ENCODE assay signal across 21 mouse cellular contexts in genomic region chr6:125430358-125430958, GRCm38 (mm10). TPM values are rescaled to one million over a fixed set of nuclear protein-coding genes. Genes with fewer than 3 reads are reported as not detected.
DNase-seq lines count a peak whose midpoint lies in the region; ATAC-seq and TF ChIP-seq lines count a peak whose summit lies in the region.
"Had no signal": no experiment of that assay in that cellular context is flagged by ENCODE, and none has a peak within 500 bp of the region (broad histone marks: within the 10 kb centered on the region; RNA-seq: fewer than 3 reads in every experiment).

No protein-coding gene starts in this region.

- H3K36me3 ChIP-seq in kidney, embryonic 16.5 days (ENCODE audit: insufficient read depth, low read length): no peaks in the 10 kb centered on the region
- H3K36me3 ChIP-seq in kidney, adult 2 months (ENCODE audit: control insufficient read depth, insufficient read depth, low read length): no peaks in the 10 kb centered on the region
- no peaks in the 10 kb centered on the region for H3K36me3 ChIP-seq in ES-E14 (ENCODE audit: control insufficient read depth, insufficient read depth, low read length, poor library complexity, severe bottlenecking)
- H3K36me3 ChIP-seq in embryonic facial prominence, embryonic 11.5 days (replicated peaks; ENCODE audit: control insufficient read depth, insufficient read depth, low read depth, low read length): no peaks in the 10 kb centered on the region
- H3K36me3 ChIP-seq in limb, embryonic 13.5 days: no peaks in the 10 kb centered on the region
- H3K36me3 ChIP-seq: stomach, embryonic 15.5 days had no signal

- H3K9me3 ChIP-seq in kidney, embryonic 16.5 days (ENCODE audit: low read length): no peaks in the 10 kb centered on the region
- no peaks in the 10 kb centered on the region for H3K9me3 ChIP-seq in ES-E14 (ENCODE audit: control insufficient read depth, insufficient read depth, low read depth, low read length)
- H3K9me3 ChIP-seq in embryonic facial prominence, embryonic 11.5 days (replicated peaks; ENCODE audit: control insufficient read depth, low read length): no peaks in the 10 kb centered on the region
- H3K9me3 ChIP-seq in limb, embryonic 13.5 days: no peaks in the 10 kb centered on the region
- H3K9me3 ChIP-seq: megakaryocyte, embryonic 14.5 days; stomach, embryonic 15.5 days had no signal

- WGBS in kidney, embryonic 16.5 days: 13% methylated on average over 14 of the region's 14 CpGs
- 40% methylated on average over 14 of the region's 14 CpGs for WGBS in kidney, adult 2 months
- WGBS in embryonic facial prominence, embryonic 11.5 days: 8% methylated on average over 14 of the region's 14 CpGs
- WGBS in limb, embryonic 13.5 days: 8% methylated on average over 14 of the region's 14 CpGs

- no peak for DNase-seq in kidney, adult 2 months
- no peak for DNase-seq in ES-E14 (ENCODE audit: low read depth, low spot score)
- DNase-seq in embryonic facial prominence, embryonic 11.5 days (ENCODE audit: low spot score): peak; percentile 33
- no peak for DNase-seq in urinary bladder, adult 2 months (ENCODE audit: low spot score)
- DNase-seq in cerebellum, adult 18-20 months: no peak
- no peak for DNase-seq in heart, adult 9 months (ENCODE audit: low spot score in 2 of 2)
- DNase-seq: cerebellum, adult 9-11 months; forebrain, postnatal 0 days; heart, postnatal 14 days; kidney, adult 11 months; kidney, postnatal 36 days had no signal

- peak overlapping the region; percentile 15; the same call in 1 of the 2 replicates for H3K4me2 ChIP-seq in kidney, embryonic 16.5 days (replicated peaks; ENCODE audit: low read depth, low read length)
- no peak overlapping the region for H3K4me2 ChIP-seq in embryonic facial prominence, embryonic 11.5 days (ENCODE audit: low read depth, low read length)
- 0 out of 2 replicates have a peak overlapping the region, but pooled peaks have one; percentile 19 for H3K4me2 ChIP-seq in limb, embryonic 13.5 days (replicated peaks)
- H3K4me2 ChIP-seq: stomach, embryonic 15.5 days had no signal

- no peak for TF ChIP-seq CTCF in kidney, adult 2 months (conservative IDR thresholded peaks at IDR 0.05; ENCODE audit: insufficient read depth, insufficient read length, low read depth, low read length)

- TF ChIP-seq POLR2A in kidney, adult 2 months (IDR thresholded peaks at IDR 0.05; ENCODE audit: low read depth, low read length): no peak

- no peak for ATAC-seq in kidney, embryonic 16.5 days (ENCODE audit: low FRiP score, low TSS enrichment)
- no peak for ATAC-seq in embryonic facial prominence, embryonic 11.5 days (replicated peaks; ENCODE audit: insufficient number of reproducible peaks, low FRiP score, low TSS enrichment, low read depth)
- ATAC-seq in limb, embryonic 13.5 days (ENCODE audit: low FRiP score, low read depth): no peak
- ATAC-seq: forebrain, postnatal 0 days; hindbrain, postnatal 0 days; lung, postnatal 0 days had no signal

- in situ Hi-C loops in ES-E14 (cut with MboI; ENCODE audit: low sequenced_read_pairs in 2 of 2, unreplicated experiment in 2 of 2): no loop called here

- H3K4me1 ChIP-seq in kidney, embryonic 16.5 days (ENCODE audit: insufficient read depth, low read length): peaks cover 17% of the 10 kb centered on the region
- no peaks in the 10 kb centered on the region; the same call in 1 of the 2 replicates for H3K4me1 ChIP-seq in kidney, adult 2 months (ENCODE audit: control insufficient read depth, insufficient read depth, low read length)
- peaks cover 15 to 32% of the 10 kb centered on the region in 2 experiments for H3K4me1 ChIP-seq in ES-E14 (ENCODE audit: control insufficient read depth in 2 of 2, insufficient read depth in 2 of 2, low read length in 2 of 2, poor library complexity in 1 of 2)
- H3K4me1 ChIP-seq in embryonic facial prominence, embryonic 11.5 days (ENCODE audit: control insufficient read depth, insufficient read depth, low read length): no peaks in the 10 kb centered on the region; the same call in 1 of the 2 replicates
- H3K4me1 ChIP-seq in limb, embryonic 13.5 days: peaks cover 24% of the 10 kb centered on the region

- peak overlapping the region; percentile 50; the same call in 1 of the 2 replicates for H3K27ac ChIP-seq in kidney, embryonic 16.5 days (ENCODE audit: low read length)
- H3K27ac ChIP-seq in kidney, adult 2 months (ENCODE audit: insufficient read depth, low read depth, low read length): no peak overlapping the region
- peak overlapping the region; percentile 67 for H3K27ac ChIP-seq in ES-E14 (ENCODE audit: insufficient read depth, low read depth, low read length, poor library complexity, severe bottlenecking)
- no peak overlapping the region for H3K27ac ChIP-seq in embryonic facial prominence, embryonic 11.5 days (replicated peaks; ENCODE audit: low read depth, low read length)
- H3K27ac ChIP-seq in limb, embryonic 13.5 days: no peak overlapping the region
- H3K27ac ChIP-seq: hindbrain, postnatal 0 days; liver, embryonic 14.5 days; stomach, embryonic 15.5 days had no signal

- 0 out of 2 replicates have a peak overlapping the region, but pooled peaks have one; percentile 38 for H3K9ac ChIP-seq in kidney, embryonic 16.5 days (replicated peaks; ENCODE audit: low read length)
- H3K9ac ChIP-seq in ES-E14 (ENCODE audit: insufficient read depth, low read depth, low read length, poor library complexity, severe bottlenecking): peak overlapping the region; percentile 21; the same call in 1 of the 2 replicates
- H3K9ac ChIP-seq in embryonic facial prominence, embryonic 11.5 days (replicated peaks; ENCODE audit: low read length): no peak overlapping the region
- H3K9ac ChIP-seq in limb, embryonic 13.5 days: no peak overlapping the region
- H3K9ac ChIP-seq: forebrain, postnatal 0 days; liver, embryonic 14.5 days; stomach, embryonic 15.5 days had no signal

- H3K4me3 ChIP-seq in kidney, embryonic 16.5 days (ENCODE audit: low read length): no peak overlapping the region
- no peak overlapping the region for H3K4me3 ChIP-seq in kidney, adult 2 months (ENCODE audit: insufficient read depth, low read depth, low read length)
- peak overlapping the region; percentile 6 to 38 for H3K4me3 ChIP-seq in ES-E14 (ENCODE audit: insufficient read depth in 1 of 2, low read depth in 1 of 2, low read length in 2 of 2, poor library complexity in 1 of 2, severe bottlenecking in 1 of 2)
- no peak overlapping the region for H3K4me3 ChIP-seq in embryonic facial prominence, embryonic 11.5 days (ENCODE audit: low read depth, low read length)
- H3K4me3 ChIP-seq in limb, embryonic 13.5 days: no peak overlapping the region
- H3K4me3 ChIP-seq: megakaryocyte, embryonic 14.5 days; stomach, embryonic 15.5 days had no signal

- no peaks in the 10 kb centered on the region for H3K27me3 ChIP-seq in kidney, embryonic 16.5 days (ENCODE audit: insufficient read depth, low read length)
- H3K27me3 ChIP-seq in kidney, adult 2 months (replicated peaks; ENCODE audit: control insufficient read depth, insufficient read depth, low read length): no peaks in the 10 kb centered on the region
- H3K27me3 ChIP-seq in embryonic facial prominence, embryonic 11.5 days (ENCODE audit: control insufficient read depth, insufficient read depth, low read length): no peaks in the 10 kb centered on the region
- no peaks in the 10 kb centered on the region for H3K27me3 ChIP-seq in limb, embryonic 13.5 days
- H3K27me3 ChIP-seq: megakaryocyte, embryonic 14.5 days; stomach, embryonic 15.5 days had no signal

TF ChIP-seq in ES-E14, 5 proteins besides CTCF, POLR2A, EP300 and RAD21:
- no peak for TF ChIP-seq ZC3H11A (IDR thresholded peaks at IDR 0.05; ENCODE audit: borderline replicate concordance, low read depth, low read length)
- no peak for TF ChIP-seq ZNF384 (IDR thresholded peaks at IDR 0.05; ENCODE audit: low read depth, low read length)
- no peak for TF ChIP-seq MAFK (IDR thresholded peaks at IDR 0.05; ENCODE audit: insufficient read depth, low read depth, low read length)
- no peak for TF ChIP-seq CHD2 (IDR thresholded peaks at IDR 0.05; ENCODE audit: low read depth, low read length)
- no peak for TF ChIP-seq HCFC1 (IDR thresholded peaks at IDR 0.05; ENCODE audit: borderline replicate concordance, insufficient read depth, low read length)

RNA-seq across cellular contexts. Expression of gene Plekhg6, which starts 49.9 kb away (rescaled TPM):
- polyA plus RNA-seq in kidney, embryonic 16.5 days (2015; fragmentation: Nextera tagmentation; extraction: Ambion mirVana): 4.9 and 6.0 TPM in 2 replicates
- 6.1 and 7.1 TPM in 2 replicates for polyA plus RNA-seq in kidney, adult 2 months (2012; rRNA removed)
- 1.1 and 1.5 TPM in 2 replicates for total RNA-seq in ES-E14 (2012; rRNA removed)
- polyA plus RNA-seq in embryonic facial prominence, embryonic 11.5 days (2014; fragmentation: Nextera tagmentation; extraction: Ambion mirVana): 0.08 and 0.20 TPM in 2 replicates
- 0.67 and 0.86 TPM in 2 replicates for polyA plus RNA-seq in limb, embryonic 13.5 days (2015; fragmentation: Nextera tagmentation; extraction: Ambion mirVana)
- 17.5 and 18.7 TPM in 2 replicates for polyA plus RNA-seq in urinary bladder, adult 2 months (2012; rRNA removed)
- total RNA-seq: gastrocnemius, adult 18-20 months; heart, postnatal 14 days; layer of hippocampus, postnatal 25 days had no signal
- polyA plus RNA-seq: spleen, adult 2 months had no signal

Comparison
In these comparisons a context has a peak if more than half of its experiments do, and no peak if none do; other contexts are left out.
1. H3K27ac ChIP-seq: peak in kidney, embryonic 16.5 days (single experiment) and ES-E14 (single experiment); none in kidney, adult 2 months (single experiment), embryonic facial prominence, embryonic 11.5 days (single experiment) and limb, embryonic 13.5 days (single experiment).
2. H3K4me3 ChIP-seq: peak in ES-E14 (2 of 2); none in kidney, embryonic 16.5 days (single experiment), kidney, adult 2 months (single experiment), embryonic facial prominence, embryonic 11.5 days (single experiment) and limb, embryonic 13.5 days (single experiment).
3. H3K9ac ChIP-seq: peak in kidney, embryonic 16.5 days (single experiment) and ES-E14 (single experiment); none in embryonic facial prominence, embryonic 11.5 days (single experiment) and limb, embryonic 13.5 days (single experiment).